Mouse (Mus musculus): ENCODE results near the gene Ikzf4. TPM values are rescaled to one million over a fixed set of nuclear protein-coding genes. Genes with fewer than 3 reads are reported as not detected.

Ikzf4 gene
- 0.84 and 1.2 TPM in 2 replicates for polyA plus RNA-seq (2012; rRNA removed)

DNA sequence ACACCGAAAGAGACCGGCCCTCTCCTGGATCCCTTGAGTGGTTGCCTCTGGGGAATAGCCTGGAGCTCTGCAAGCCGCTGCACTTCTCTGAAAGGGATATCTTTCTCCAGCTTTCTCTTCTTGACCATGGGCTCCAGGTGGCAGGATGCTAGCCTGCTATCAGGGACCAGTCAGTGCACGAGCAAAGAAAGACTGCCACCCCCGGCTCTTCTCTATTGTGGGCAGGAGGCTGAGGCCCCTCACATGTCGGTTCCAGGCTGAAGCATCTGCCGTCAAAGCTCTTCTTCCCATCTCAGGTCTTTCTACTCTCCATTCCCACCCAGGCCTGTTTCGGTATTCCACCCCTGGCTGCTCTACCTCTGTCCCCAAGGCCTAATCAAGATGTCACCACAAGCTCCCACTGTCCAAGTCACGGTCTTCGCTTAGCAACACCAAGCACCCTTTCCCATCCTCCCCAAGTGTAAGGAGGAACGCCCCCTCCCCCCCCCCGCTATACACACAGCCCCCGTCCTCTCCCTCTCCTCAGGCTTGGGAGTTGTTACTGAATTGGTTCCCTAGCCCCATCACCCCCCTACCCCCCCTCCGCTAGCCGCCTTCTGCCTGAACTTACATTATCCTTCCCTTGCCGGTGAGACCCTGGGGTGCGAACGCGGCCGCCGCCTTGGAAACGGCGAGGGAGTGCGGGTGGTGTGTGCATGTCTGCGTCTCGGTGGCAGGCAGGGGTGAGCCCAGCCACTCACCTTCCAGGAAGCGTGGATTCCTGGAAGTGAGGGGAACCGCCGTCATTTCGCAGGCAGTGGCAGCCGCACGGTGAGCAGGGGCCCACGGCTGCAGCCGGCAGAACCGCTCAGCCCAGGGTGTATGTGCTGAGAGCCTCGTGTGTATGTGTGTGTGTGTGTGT lies at the start of gene Ikzf4:
TSS of gene Ikzf4 (minus strand) at position 881 of the 901 bp plus-strand sequence.
- H3K4me3 ChIP-seq (ENCODE audit: control insufficient read depth, low read depth, low read length): peak within 1 kb of the TSS; percentile 69
- H3K4me1 ChIP-seq (ENCODE audit: control insufficient read depth, insufficient read depth, low read length): peaks cover 21% of the 10 kb centered on the region
- TF ChIP-seq CTCF (IDR thresholded peaks at IDR 0.05; ENCODE audit: control insufficient read depth, insufficient read depth, insufficient replicate concordance, low read depth, low read length) (no peak), POLR2A (IDR thresholded peaks at IDR 0.05; ENCODE audit: control insufficient read depth, low read depth, low read length) (no peak)
- no peaks in the 10 kb centered on the region for H3K27me3 ChIP-seq (ENCODE audit: control insufficient read depth, insufficient read depth, low read length)
- H3K27ac ChIP-seq (ENCODE audit: control insufficient read depth, insufficient read depth, low read depth, low read length): no peak within 1 kb of the TSS
- no peaks in the 10 kb centered on the region for H3K36me3 ChIP-seq (ENCODE audit: control insufficient read depth, insufficient read depth, low read length)

DNA sequence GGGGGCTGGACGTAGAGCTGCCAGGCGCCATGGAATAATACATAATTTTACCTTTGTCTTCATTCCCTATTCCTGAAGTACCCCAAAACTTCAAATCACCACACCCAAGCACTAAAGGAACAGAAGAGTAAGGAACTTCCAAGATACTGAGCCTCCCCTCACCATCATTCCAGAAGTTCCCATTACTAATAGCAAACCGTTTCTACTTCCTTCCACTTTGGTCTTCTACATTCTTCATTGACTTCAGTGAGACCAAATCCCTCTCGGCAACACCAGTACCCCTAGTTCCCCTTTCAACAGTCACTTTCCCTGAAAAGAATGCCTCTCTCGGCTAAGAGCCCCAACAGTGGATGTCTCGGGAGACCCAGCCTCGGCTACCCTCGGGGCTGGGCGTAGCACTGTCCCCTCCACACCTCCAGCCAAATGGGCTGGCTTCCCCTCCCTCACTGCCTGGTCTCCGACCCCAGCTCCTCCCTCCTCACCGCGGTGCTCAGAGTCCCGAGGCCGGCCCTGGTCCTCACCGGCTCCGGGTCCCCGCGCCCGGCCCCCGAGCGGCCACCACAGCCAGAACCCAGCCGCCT lies 49.7 kb upstream of the Ikzf4 start:
- H3K27me3 ChIP-seq (ENCODE audit: control insufficient read depth, insufficient read depth, low read length): no peaks in the 10 kb centered on the region
- TF ChIP-seq POLR2A (IDR thresholded peaks at IDR 0.05; ENCODE audit: control insufficient read depth, low read depth, low read length) (no peak), CTCF (IDR thresholded peaks at IDR 0.05; ENCODE audit: control insufficient read depth, insufficient read depth, insufficient replicate concordance, low read depth, low read length) (no peak)
- peak overlapping the region; percentile 88 for H3K27ac ChIP-seq (ENCODE audit: control insufficient read depth, insufficient read depth, low read depth, low read length)
- H3K4me1 ChIP-seq (ENCODE audit: control insufficient read depth, insufficient read depth, low read length): peaks cover 7% of the 10 kb centered on the region; the same call in 1 of the 2 replicates
- peak overlapping the region; percentile 90 for H3K4me3 ChIP-seq (ENCODE audit: control insufficient read depth, low read depth, low read length)
- H3K36me3 ChIP-seq (ENCODE audit: control insufficient read depth, insufficient read depth, low read length): no peaks in the 10 kb centered on the region; the same call in 1 of the 2 replicates

DNA sequence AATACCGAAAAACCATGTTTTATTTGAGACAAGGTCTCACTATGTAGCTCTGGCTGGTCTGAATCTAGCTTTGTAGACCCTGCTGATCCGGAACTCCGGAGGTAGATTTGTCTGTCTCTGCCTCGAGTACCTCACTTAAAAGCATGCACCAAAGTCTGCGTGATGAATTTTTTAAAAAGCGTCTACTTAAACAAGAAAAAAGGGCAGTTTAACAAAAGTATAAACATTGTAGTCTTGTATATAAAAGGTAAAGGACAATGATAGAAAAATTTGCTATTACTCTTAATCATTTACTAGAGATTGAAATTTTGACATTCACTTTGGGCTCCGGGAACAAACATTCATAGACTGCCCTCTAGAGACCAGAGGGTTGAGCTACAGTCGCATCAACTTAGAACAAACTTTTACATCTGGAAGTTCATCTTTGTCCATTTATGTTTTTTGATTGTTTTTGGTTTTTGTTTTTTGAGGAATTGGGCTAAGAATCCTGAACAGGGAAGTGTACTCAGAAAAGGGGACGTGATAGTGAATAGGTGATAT lies 28.7 kb upstream of the Ikzf4 start:
- Histone ChIP-seq H3K27me3 (ENCODE audit: control insufficient read depth, insufficient read depth, low read length) (no peaks in the 10 kb centered on the region), H3K4me1 (ENCODE audit: control insufficient read depth, insufficient read depth, low read length) (peaks cover 12% of the 10 kb centered on the region), H3K4me3 (ENCODE audit: control insufficient read depth, low read depth, low read length) (peak overlapping the region; percentile 95), H3K36me3 (ENCODE audit: control insufficient read depth, insufficient read depth, low read length) (no peaks in the 10 kb centered on the region), H3K27ac (ENCODE audit: control insufficient read depth, insufficient read depth, low read depth, low read length) (peak overlapping the region; percentile 81)
- no peak for TF ChIP-seq POLR2A (IDR thresholded peaks at IDR 0.05; ENCODE audit: control insufficient read depth, low read depth, low read length)
- TF ChIP-seq CTCF (IDR thresholded peaks at IDR 0.05; ENCODE audit: control insufficient read depth, insufficient read depth, insufficient replicate concordance, low read depth, low read length): no peak

DNA sequence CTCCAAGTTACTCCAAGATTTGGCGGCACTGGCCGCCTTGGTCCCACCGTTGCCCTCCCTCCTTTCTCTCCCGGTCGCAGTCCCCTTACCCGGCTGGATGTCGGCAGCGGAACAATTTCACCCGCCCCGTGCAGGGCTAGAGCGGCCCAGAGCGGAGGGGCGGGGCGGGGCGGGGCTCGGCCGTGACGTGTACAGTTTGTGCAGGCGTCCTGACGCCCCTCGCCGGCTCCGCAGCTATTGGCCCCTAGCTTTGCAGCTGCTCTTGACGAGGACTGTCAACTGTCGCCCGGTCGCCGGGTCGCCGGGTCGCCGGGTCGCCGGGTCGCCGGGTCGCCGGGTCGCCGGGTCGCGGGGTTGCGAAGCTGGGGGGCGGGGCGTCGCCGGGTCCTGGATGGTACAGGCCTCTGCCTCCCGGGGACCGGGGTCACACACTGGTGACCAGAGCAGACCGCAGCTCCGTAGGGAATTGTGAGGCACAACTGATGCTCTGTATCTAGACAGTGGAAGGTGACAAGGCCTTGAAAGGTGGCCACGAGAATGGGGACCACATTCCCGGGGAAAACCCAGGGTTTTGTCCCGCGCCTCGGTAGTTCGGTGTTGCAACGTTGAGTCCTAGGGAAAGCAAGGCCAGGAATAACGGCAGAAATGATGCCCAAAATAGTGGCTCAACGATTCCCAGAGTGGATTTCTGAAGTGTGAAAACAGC lies 28.1 kb upstream of the Ikzf4 start, which contains the start of gene Suox:
TSS of gene Suox (minus strand) at position 311 of the 706 bp plus-strand sequence.
- TF ChIP-seq CTCF (IDR thresholded peaks at IDR 0.05; ENCODE audit: control insufficient read depth, insufficient read depth, insufficient replicate concordance, low read depth, low read length): no peak
- TF ChIP-seq POLR2A (IDR thresholded peaks at IDR 0.05; ENCODE audit: control insufficient read depth, low read depth, low read length): peak; percentile 27; the same call in 1 of the 2 replicates
- Histone ChIP-seq H3K4me1 (ENCODE audit: control insufficient read depth, insufficient read depth, low read length) (peaks cover 12% of the 10 kb centered on the region), H3K27ac (ENCODE audit: control insufficient read depth, insufficient read depth, low read depth, low read length) (peak within 1 kb of the TSS; percentile 81)

DNA sequence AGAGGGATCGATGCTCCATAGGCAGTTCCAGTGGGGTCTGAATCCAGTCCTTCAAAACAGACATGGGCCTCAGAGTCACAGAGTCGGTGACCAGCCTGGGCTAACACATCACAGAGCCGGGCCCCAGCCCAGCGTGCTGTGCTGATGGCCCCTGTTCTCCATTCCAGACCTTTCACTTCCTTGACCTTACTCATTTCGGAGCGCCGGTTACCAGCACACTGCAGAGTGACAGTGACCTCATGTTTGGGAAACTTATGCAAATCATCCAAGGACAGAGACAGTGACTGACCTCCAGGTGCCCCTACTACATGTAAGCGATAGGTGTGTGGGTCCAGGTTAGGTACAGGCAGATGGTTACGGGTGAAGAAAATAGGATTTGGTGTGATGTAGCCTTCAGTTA lies 25.4 kb upstream of the Ikzf4 start:
- H3K4me1 ChIP-seq (ENCODE audit: control insufficient read depth, insufficient read depth, low read length): peaks cover 14% of the 10 kb centered on the region
- H3K36me3 ChIP-seq (ENCODE audit: control insufficient read depth, insufficient read depth, low read length): no peaks in the 10 kb centered on the region
- no peak overlapping the region for H3K27ac ChIP-seq (ENCODE audit: control insufficient read depth, insufficient read depth, low read depth, low read length)
- H3K4me3 ChIP-seq (ENCODE audit: control insufficient read depth, low read depth, low read length): no peak overlapping the region
- TF ChIP-seq POLR2A (IDR thresholded peaks at IDR 0.05; ENCODE audit: control insufficient read depth, low read depth, low read length) (no peak), CTCF (IDR thresholded peaks at IDR 0.05; ENCODE audit: control insufficient read depth, insufficient read depth, insufficient replicate concordance, low read depth, low read length) (no peak)
- no peaks in the 10 kb centered on the region for H3K27me3 ChIP-seq (ENCODE audit: control insufficient read depth, insufficient read depth, low read length)

More for the DNA sequence above, 28.1 kb upstream of the Ikzf4 start, which contains the start of gene Suox:
- H3K36me3 ChIP-seq (ENCODE audit: control insufficient read depth, insufficient read depth, low read length): no peaks in the 10 kb centered on the region
- H3K27me3 ChIP-seq (ENCODE audit: control insufficient read depth, insufficient read depth, low read length): no peaks in the 10 kb centered on the region
- peak within 1 kb of the TSS; percentile 95 for H3K4me3 ChIP-seq (ENCODE audit: control insufficient read depth, low read depth, low read length)

DNA sequence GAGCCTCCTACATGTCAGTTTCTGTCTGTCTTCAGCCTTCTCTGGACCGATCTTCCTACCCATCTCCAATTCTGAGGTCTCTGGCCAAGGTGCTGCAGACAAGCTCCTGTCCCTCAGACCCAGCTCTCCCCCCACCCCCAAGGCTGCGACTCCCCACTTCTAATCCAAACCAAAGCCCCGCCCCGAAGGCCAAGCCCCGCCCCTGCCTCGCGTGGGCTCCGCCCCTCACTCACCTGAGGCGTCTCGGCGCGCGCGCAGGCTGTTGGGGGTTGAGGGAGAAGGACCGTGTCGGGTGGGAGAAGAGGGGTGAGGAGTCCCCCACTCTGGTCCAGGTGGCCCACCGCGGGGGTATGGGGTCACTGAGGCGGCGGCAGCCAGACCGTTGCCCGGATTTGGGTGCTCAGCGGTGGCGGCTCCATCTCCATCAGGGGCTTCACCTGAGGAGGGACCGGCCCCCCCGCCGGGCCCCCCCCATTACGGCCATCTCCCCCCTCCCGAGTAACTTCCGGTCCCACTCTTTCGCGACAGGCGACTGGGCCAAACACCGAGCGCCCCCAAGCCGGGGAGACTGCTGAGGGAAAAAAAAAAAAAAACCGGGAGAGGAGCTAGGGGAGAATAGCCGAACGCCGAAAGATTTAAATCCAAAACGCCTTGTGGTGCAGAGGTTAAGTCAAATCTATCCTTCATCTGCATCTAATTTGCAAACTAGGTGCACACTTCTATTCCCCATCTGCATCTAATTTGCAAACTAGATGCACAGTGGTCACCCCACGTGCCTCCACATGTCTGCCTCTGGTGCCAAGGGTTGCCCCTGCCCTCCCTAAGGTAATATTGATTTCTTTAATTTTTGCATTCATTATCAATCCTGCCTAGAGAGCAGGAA lies 23.2 kb upstream of the Ikzf4 start:
- Histone ChIP-seq H3K27ac (ENCODE audit: control insufficient read depth, insufficient read depth, low read depth, low read length) (peak overlapping the region; percentile 88), H3K4me1 (ENCODE audit: control insufficient read depth, insufficient read depth, low read length) (peaks cover 6% of the 10 kb centered on the region), H3K27me3 (ENCODE audit: control insufficient read depth, insufficient read depth, low read length) (no peaks in the 10 kb centered on the region), H3K4me3 (ENCODE audit: control insufficient read depth, low read depth, low read length) (peak overlapping the region; percentile 95), H3K36me3 (ENCODE audit: control insufficient read depth, insufficient read depth, low read length) (no peaks in the 10 kb centered on the region)
- TF ChIP-seq POLR2A (IDR thresholded peaks at IDR 0.05; ENCODE audit: control insufficient read depth, low read depth, low read length) (peak; percentile 77), CTCF (IDR thresholded peaks at IDR 0.05; ENCODE audit: control insufficient read depth, insufficient read depth, insufficient replicate concordance, low read depth, low read length) (no peak)

Measured in testis, adult 2 months (tissue).